Mouse (Mus musculus) kidney, embryonic 15.5 days (tissue): Measurements from ENCODE around the gene Gm28035. TPM values are rescaled to one million over a fixed set of nuclear protein-coding genes. Genes with fewer than 3 reads are reported as not detected.

Source experiments
- ATAC-seq: fragments of 200-750 bp; cut with Nextera tagmentation; replicated peaks from 2 replicates; pipeline ENCODE4 v1.8.0; 2017; ENCODE audit warnings: moderate TSS enrichment; ENCODE audit not compliant: low FRiP score
- H3K27ac ChIP-seq: fragments of 300-500 bp; sonication (generic); 2 replicates; pipeline ENCODE4 v1.5.1; 2015; ENCODE audit warnings: mild to moderate bottlenecking, inconsistent platforms
- H3K27me3 ChIP-seq: fragments of 300-500 bp; sonication (generic); 2 replicates; pipeline ENCODE4 v1.6.1; 2015; ENCODE audit warnings: inconsistent platforms
- H3K36me3 ChIP-seq: fragments of 300-500 bp; sonication (generic); 2 replicates; pipeline ENCODE4 v1.6.1; 2015; ENCODE audit warnings: inconsistent platforms
- H3K4me1 ChIP-seq: fragments of 300-500 bp; sonication (generic); 2 replicates; pipeline ENCODE4 v1.6.1; 2015; ENCODE audit warnings: inconsistent platforms
- H3K4me2 ChIP-seq: fragments of 300-500 bp; sonication (generic); 2 replicates; pipeline ENCODE4 v1.6.1; 2015; ENCODE audit warnings: moderate library complexity, mild to moderate bottlenecking, inconsistent platforms
- H3K4me3 ChIP-seq: fragments of 300-500 bp; sonication (generic); replicated peaks from 2 replicates; pipeline ENCODE4 v1.5.1; 2015; ENCODE audit warnings: mild to moderate bottlenecking, inconsistent platforms
- H3K9ac ChIP-seq: fragments of 300-500 bp; sonication (generic); 2 replicates; pipeline ENCODE4 v1.6.1; 2015; ENCODE audit warnings: mild to moderate bottlenecking, inconsistent platforms
- H3K9me3 ChIP-seq: fragments of 300-500 bp; sonication (generic); replicated peaks from 2 replicates; pipeline ENCODE4 v1.6.1; 2016; ENCODE audit warnings: inconsistent platforms
- WGBS: fragments of 180-500 bp; shearing (Covaris S2); methylation state at CpG from one replicate; pipeline ENCODE4 v1.1.7; 2015; ENCODE audit warnings: mixed read lengths; 5-methylcytosine and 5-hydroxymethylcytosine counted together
- polyA plus RNA-seq: library from polyadenylated mRNA; unstranded; fragments of >200 nt; fragmentation: Nextera tagmentation; extraction: Ambion mirVana; gene quantifications from 2 replicates; pipeline ENCODE4 v1.2.1, GENCODE M21; 2015

The Gm28035 gene
- polyA plus RNA-seq, 1 experiment from 2014 or later = 0.26 TPM

DNA sequence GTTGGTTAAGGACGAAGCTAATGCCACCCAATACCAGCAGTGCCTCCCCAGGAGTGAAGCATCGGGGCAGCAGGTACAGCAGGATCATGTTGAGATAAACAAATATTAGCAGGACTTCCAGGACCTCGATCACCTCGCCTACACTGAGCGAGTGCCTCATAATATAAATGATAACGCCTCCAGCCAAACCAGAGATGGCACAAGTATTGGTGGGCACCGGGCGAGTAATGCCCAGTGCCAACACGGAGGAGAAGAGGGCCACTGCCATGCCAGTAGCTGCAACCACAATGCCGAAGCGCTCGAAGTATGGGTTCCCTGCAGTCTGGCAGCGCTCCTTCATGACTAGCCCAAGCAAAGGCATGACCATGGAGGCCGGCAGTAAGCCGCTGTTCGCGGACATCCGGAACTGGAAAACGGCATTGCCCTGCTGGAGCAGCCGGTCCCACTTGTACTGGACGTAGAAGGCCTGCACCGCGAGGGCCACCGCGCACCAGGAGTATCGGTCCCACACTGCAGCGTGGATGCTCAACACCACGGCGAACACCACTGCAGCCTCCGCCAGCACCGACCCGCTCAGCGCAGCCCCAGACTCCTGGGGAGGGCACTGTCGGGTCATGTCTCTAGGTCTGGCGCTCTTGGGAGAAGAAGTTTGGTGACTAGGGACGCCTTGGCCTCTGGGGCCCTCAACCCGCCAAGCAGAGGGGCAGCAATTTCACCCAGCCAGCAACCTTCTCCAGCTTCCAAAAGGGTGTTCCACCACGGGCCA, 45.2 kb downstream of the Gm28035 start:
- H3K4me1 ChIP-seq = peaks cover 24% of the 10 kb centered on the region
- peak; percentile 66 for ATAC-seq
- peak overlapping the region; percentile 90 for H3K4me3 ChIP-seq
- H3K27ac ChIP-seq = peak overlapping the region; percentile 75
- H3K9ac ChIP-seq = peak overlapping the region; percentile 95
- peaks cover 16% of the 10 kb centered on the region; the same call in 1 of the 2 replicates for H3K36me3 ChIP-seq
- H3K4me2 ChIP-seq = peak overlapping the region; percentile 94
- WGBS = 14% methylated on average over 38 of the region's 38 CpGs
- no peaks in the 10 kb centered on the region for H3K9me3 ChIP-seq
- no peaks in the 10 kb centered on the region for H3K27me3 ChIP-seq

DNA sequence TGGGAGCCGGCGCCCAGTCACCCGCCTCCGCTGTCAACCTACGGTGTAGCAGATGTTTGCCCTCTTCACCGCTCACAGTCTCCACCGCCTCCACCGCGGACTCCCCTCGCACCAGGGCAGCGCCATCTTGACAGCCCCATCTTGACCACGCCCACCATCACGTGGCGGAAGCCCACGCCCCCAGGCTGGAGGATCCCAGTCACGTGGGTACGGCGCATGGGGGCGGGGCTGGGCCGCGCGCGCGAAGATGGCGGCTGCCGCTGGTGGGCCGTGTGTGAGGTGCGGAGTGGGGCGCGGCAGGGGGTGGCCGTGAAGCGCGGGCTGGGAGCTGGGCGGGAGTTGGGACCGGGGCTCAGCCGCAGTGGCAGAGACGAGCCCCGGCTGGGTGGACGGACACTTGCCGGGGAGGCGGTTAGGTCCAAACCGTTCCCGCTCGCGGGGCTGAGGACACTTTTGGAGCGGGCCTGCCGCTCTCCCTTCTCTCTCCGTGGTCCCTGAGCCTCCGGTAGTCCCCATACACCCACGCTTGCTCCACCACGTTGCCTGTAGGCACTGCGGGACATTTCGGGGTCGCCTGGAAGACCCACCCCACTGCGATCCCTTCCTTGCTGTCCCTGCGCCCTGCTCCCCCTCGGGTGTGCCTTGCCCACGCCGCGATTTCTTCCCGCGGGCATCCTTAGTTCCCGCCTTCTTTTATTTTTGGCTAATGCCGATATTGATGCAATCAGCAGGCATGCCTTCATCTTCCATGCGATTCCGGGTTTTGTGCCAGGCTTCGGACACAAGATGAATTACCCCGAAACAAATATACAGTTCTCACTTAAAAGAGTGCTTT, 46.0 kb downstream of the Gm28035 start, which contains the start of the genes Dolk and Nup188:
TSS of gene Dolk (minus strand) at position 143 of the 835 bp plus-strand sequence.
TSS of gene Nup188 (plus strand) at position 206 of the 835 bp plus-strand sequence.
- no peaks in the 10 kb centered on the region for H3K27me3 ChIP-seq
- WGBS = under 1% methylated on average over 68 of the region's 68 CpGs

DNA sequence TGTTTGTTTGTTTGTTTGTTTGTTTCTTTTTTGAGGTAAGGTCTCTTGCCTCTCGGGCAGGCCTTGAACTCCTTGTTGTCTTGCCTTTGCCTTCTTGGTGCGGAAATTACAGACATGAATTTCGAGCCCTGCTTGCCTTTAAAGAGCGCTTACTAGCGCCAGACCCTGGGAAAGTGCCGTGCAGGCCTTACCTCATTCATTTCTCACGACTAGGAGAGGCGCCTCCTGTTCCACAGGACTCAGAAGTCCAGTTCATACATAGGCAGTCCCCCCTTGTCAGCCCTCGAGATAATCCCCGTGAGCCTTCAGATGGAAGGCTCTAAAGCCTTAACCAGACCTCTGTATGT, 46.6 kb downstream of the Gm28035 start:
- Histone ChIP-seq H3K36me3 (peaks cover 22% of the 10 kb centered on the region; the same call in 1 of the 2 replicates), H3K27ac (peak overlapping the region; percentile 75), H3K4me2 (peak overlapping the region; percentile 94), H3K9me3 (no peaks in the 10 kb centered on the region), H3K4me1 (peaks cover 24% of the 10 kb centered on the region), H3K27me3 (no peaks in the 10 kb centered on the region), H3K4me3 (peak overlapping the region; percentile 90), H3K9ac (peak overlapping the region; percentile 95)
- WGBS = under 1% methylated on average over 10 of the region's 10 CpGs
- no peak for ATAC-seq

More for the DNA sequence above, 46.0 kb downstream of the Gm28035 start, which contains the start of the genes Dolk and Nup188:
- peak within 1 kb of the TSS; percentile 90 for H3K4me3 ChIP-seq
- H3K9ac ChIP-seq = peak within 1 kb of the TSS; percentile 95
- H3K4me2 ChIP-seq = peak within 1 kb of the TSS; percentile 94
- peak; percentile 93 for ATAC-seq
- no peaks in the 10 kb centered on the region for H3K9me3 ChIP-seq
- H3K27ac ChIP-seq = peak within 1 kb of the TSS; percentile 75
- H3K36me3 ChIP-seq = peaks cover 19% of the 10 kb centered on the region; the same call in 1 of the 2 replicates
- peaks cover 24% of the 10 kb centered on the region for H3K4me1 ChIP-seq

- no peaks in the 10 kb centered on the region for H3K4me1 ChIP-seq
- no peaks in the 10 kb centered on the region for H3K27me3 ChIP-seq
- H3K9me3 ChIP-seq = no peaks in the 10 kb centered on the region
- H3K4me2 ChIP-seq = no peak overlapping the region
- no peak for ATAC-seq
- H3K36me3 ChIP-seq = peaks cover 75% of the 10 kb centered on the region
- H3K9ac ChIP-seq = no peak overlapping the region
- H3K4me3 ChIP-seq = no peak overlapping the region
- no peak overlapping the region for H3K27ac ChIP-seq
- 85% methylated on average over 3 of the region's 3 CpGs for WGBS
Measured at GRCm38 (mm10) chr2:30299525-30299924, 59.2 kb downstream of the Gm28035 start.

DNA sequence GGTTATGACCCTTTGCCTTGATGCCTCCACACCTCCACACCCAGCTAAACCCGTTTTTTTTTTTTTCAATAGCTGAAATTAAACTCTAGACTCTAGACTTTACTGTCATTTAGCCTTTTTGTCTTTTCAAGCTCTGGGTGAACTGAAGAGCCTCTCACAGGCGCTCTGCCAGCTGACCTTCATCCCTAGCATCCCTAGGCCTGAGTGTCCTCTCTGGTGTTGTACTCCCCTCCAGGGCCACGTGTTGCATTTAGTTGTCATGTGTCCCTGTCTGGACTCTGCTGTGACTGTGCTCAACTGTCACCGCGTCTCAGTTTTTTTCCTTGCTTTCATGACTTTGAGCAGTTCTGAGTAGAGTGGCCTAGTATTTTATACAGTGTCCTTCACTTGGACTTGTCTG, 59.6 kb downstream of the Gm28035 start:
- H3K36me3 ChIP-seq = peaks cover 80% of the 10 kb centered on the region

GRCm38 (mm10) chr2:30306087-30306486, 65.7 kb downstream of the Gm28035 start:
- no peak overlapping the region for H3K27ac ChIP-seq
- H3K4me3 ChIP-seq = no peak overlapping the region
- no peaks in the 10 kb centered on the region for H3K27me3 ChIP-seq
- no peaks in the 10 kb centered on the region for H3K9me3 ChIP-seq
- peaks cover 99% of the 10 kb centered on the region for H3K36me3 ChIP-seq
- 96% methylated on average over 7 of the region's 7 CpGs for WGBS
- H3K4me2 ChIP-seq = no peak overlapping the region
- ATAC-seq = no peak
- no peaks in the 10 kb centered on the region for H3K4me1 ChIP-seq
- H3K9ac ChIP-seq = no peak overlapping the region

More for the DNA sequence above, 59.6 kb downstream of the Gm28035 start:
- ATAC-seq = no peak
- WGBS = 91% methylated on average over 5 of the region's 5 CpGs
- Histone ChIP-seq H3K27ac (no peak overlapping the region), H3K4me2 (no peak overlapping the region), H3K9ac (no peak overlapping the region), H3K4me3 (no peak overlapping the region), H3K4me1 (no peaks in the 10 kb centered on the region), H3K9me3 (no peaks in the 10 kb centered on the region), H3K27me3 (no peaks in the 10 kb centered on the region)

GRCm38 (mm10) chr2:30309351-30309750, 69.0 kb downstream of the Gm28035 start:
- H3K36me3 ChIP-seq = peaks cover 98% of the 10 kb centered on the region
- no peak overlapping the region for H3K27ac ChIP-seq
- H3K9ac ChIP-seq = no peak overlapping the region
- no peaks in the 10 kb centered on the region for H3K4me1 ChIP-seq
- no peak for ATAC-seq
- WGBS = 82% methylated on average over 3 of the region's 3 CpGs
- H3K4me2 ChIP-seq = no peak overlapping the region
- no peak overlapping the region for H3K4me3 ChIP-seq
- H3K9me3 ChIP-seq = no peaks in the 10 kb centered on the region
- no peaks in the 10 kb centered on the region for H3K27me3 ChIP-seq

- no peak for ATAC-seq
- H3K36me3 ChIP-seq = peaks cover 98% of the 10 kb centered on the region
- no peaks in the 10 kb centered on the region for H3K4me1 ChIP-seq
- no peak overlapping the region for H3K27ac ChIP-seq
- H3K4me3 ChIP-seq = no peak overlapping the region
- no peak overlapping the region for H3K4me2 ChIP-seq
- H3K9me3 ChIP-seq = no peaks in the 10 kb centered on the region
- H3K9ac ChIP-seq = no peak overlapping the region
- no peaks in the 10 kb centered on the region for H3K27me3 ChIP-seq
- WGBS = 87% methylated on average over 2 of the region's 2 CpGs
Measured at GRCm38 (mm10) chr2:30311481-30311880, 71.1 kb downstream of the Gm28035 start.

- Histone ChIP-seq H3K4me2 (no peak overlapping the region), H3K9ac (no peak overlapping the region), H3K27me3 (no peaks in the 10 kb centered on the region), H3K4me3 (no peak overlapping the region), H3K4me1 (no peaks in the 10 kb centered on the region), H3K27ac (no peak overlapping the region), H3K36me3 (peaks cover 89% of the 10 kb centered on the region), H3K9me3 (no peaks in the 10 kb centered on the region)
- 93% methylated on average over 4 of the region's 4 CpGs for WGBS
- no peak for ATAC-seq
Measured at GRCm38 (mm10) chr2:30316136-30316535, 75.8 kb downstream of the Gm28035 start.

- no peaks in the 10 kb centered on the region for H3K9me3 ChIP-seq
- no peak for ATAC-seq
- WGBS = 95% methylated on average over 5 of the region's 5 CpGs
- no peak overlapping the region for H3K27ac ChIP-seq
- no peaks in the 10 kb centered on the region for H3K27me3 ChIP-seq
- no peak overlapping the region for H3K4me2 ChIP-seq
- H3K4me1 ChIP-seq = no peaks in the 10 kb centered on the region
- no peak overlapping the region for H3K4me3 ChIP-seq
- no peak overlapping the region for H3K9ac ChIP-seq
- H3K36me3 ChIP-seq = peaks cover 91% of the 10 kb centered on the region
Measured at GRCm38 (mm10) chr2:30316955-30317354, 76.6 kb downstream of the Gm28035 start.

DNA sequence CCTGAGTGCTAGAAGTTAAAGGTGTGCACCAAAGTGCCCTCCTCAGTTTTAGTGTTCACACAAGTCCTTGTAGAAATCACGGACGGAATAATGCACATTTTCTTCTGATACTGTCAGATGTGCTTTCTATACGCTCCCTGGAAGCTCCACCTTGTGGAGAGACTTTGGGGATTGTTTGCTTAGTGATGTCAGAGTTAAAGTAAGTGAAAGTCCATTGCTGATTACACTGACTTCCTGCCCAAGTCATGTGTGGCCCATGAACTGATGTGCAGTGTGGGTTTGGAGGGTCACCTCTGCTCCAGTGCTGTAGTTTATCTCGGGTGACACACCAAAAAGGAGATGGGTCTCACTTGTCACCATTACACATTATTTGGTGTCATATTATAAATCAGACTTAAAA, 78.9 kb downstream of the Gm28035 start:
- no peak for ATAC-seq
- Histone ChIP-seq H3K4me2 (no peak overlapping the region), H3K36me3 (peaks cover 91% of the 10 kb centered on the region), H3K4me1 (no peaks in the 10 kb centered on the region), H3K9ac (no peak overlapping the region), H3K9me3 (no peaks in the 10 kb centered on the region), H3K4me3 (no peak overlapping the region), H3K27ac (no peak overlapping the region), H3K27me3 (no peaks in the 10 kb centered on the region)
- 77% methylated on average over 4 of the region's 4 CpGs for WGBS

DNA sequence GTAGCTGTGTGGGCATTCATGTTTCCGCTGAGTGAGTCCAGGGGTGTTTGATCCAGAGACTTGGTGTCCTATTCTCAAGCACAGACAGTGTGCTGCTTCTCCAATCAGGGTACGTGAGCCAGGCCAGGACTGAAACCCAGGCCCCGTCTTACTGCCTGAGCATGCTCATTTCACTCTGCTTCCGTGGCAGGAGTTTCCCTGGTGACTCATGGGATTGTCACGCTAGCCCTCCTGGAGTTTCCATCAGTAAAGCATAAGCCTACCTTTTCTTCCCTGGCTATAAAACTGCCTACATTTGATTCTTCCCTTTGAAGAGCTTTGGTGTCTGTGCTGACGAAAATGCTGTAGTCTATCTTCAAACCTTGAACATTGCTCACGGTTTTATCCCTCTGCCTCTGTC, 82.7 kb downstream of the Gm28035 start:
- Histone ChIP-seq H3K4me2 (no peak overlapping the region), H3K9me3 (no peaks in the 10 kb centered on the region), H3K4me1 (no peaks in the 10 kb centered on the region), H3K27ac (no peak overlapping the region), H3K27me3 (no peaks in the 10 kb centered on the region), H3K4me3 (no peak overlapping the region), H3K36me3 (peaks cover 91% of the 10 kb centered on the region), H3K9ac (no peak overlapping the region)
- WGBS = 91% methylated on average over 7 of the region's 7 CpGs
- no peak for ATAC-seq
